Mouse (Mus musculus): ENCODE results near the gene Tmprss6. TPM values are rescaled to one million over a fixed set of nuclear protein-coding genes. Genes with fewer than 3 reads are reported as not detected.

Gene Tmprss6
- polyA plus RNA-seq, 1 experiment: 0.02 TPM

DNA sequence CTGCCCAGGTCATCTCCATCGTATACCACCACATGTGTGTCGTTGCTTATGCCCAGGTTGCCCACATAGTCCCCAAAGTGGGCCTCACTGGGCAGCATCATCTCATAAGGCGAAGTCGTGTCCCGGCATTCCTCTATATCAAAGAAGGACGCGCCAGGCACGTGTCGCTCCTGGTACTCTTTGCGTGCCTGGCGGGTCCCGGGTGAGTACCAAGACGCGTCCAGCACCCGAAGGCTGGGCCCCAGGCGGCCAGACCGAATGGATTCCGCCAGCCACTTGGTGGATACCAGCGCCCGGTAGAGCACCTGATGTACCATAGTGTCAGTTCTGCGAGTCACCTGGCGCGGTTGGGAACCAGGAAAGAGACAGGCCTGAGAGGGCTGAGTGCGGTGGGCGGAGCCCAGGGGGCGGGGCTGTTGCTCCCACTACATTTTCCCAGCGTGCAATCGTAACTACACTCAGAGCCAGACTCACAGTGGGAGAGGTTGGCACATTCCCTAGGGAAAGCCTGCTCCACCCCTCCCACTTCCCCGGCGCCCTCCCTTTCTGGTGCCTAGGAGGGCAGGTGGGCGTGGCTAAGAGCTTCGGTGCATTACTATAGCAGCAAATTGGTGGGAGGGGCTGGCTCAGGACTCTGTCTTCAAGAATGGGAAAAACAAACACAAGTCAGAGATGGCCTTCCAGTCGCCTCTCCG, 62.8 kb downstream of the Tmprss6 start, which contains the start of gene Tst:
Tst (minus strand) TSS at position 391 of the 695 bp plus-strand sequence.
- Histone ChIP-seq H3K9me3 (ENCODE audit: control insufficient read depth, low read length) (0 out of 2 replicates have a peak, but pooled peaks cover 4% of the 10 kb centered on the region), H3K36me3 (ENCODE audit: control insufficient read depth) (peaks cover 67% of the 10 kb centered on the region), H3K27me3 (ENCODE audit: control insufficient read depth) (peaks cover 14% of the 10 kb centered on the region), H3K4me3 (replicated peaks) (peak within 1 kb of the TSS; percentile 100), H3K4me1 (ENCODE audit: control insufficient read depth) (peaks cover 94% of the 10 kb centered on the region)
- no peak for TF ChIP-seq TAL1 (IDR thresholded peaks at IDR 0.05; ENCODE audit: low read length)
- no peak for TF ChIP-seq GATA1 (IDR thresholded peaks at IDR 0.05; ENCODE audit: low read length)

- H3K36me3 ChIP-seq (ENCODE audit: control insufficient read depth): peaks cover 66% of the 10 kb centered on the region
- peaks cover 91% of the 10 kb centered on the region for H3K4me1 ChIP-seq (ENCODE audit: control insufficient read depth)
- H3K27me3 ChIP-seq (ENCODE audit: control insufficient read depth): peaks cover 9% of the 10 kb centered on the region
- H3K4me3 ChIP-seq (replicated peaks): peak overlapping the region; percentile 100
- TF ChIP-seq GATA1 (IDR thresholded peaks at IDR 0.05; ENCODE audit: low read length): no peak
- no peak for TF ChIP-seq TAL1 (IDR thresholded peaks at IDR 0.05; ENCODE audit: low read length)
- H3K9me3 ChIP-seq (ENCODE audit: control insufficient read depth, low read length): 0 out of 2 replicates have a peak, but pooled peaks cover 2% of the 10 kb centered on the region
Observed at GRCm38 (mm10) chr15:78405098-78405497, 63.3 kb downstream of the Tmprss6 start.

- Histone ChIP-seq H3K4me3 (replicated peaks) (peak overlapping the region; percentile 100), H3K9me3 (ENCODE audit: control insufficient read depth, low read length) (no peaks in the 10 kb centered on the region), H3K36me3 (ENCODE audit: control insufficient read depth) (peaks cover 66% of the 10 kb centered on the region), H3K27me3 (ENCODE audit: control insufficient read depth) (no peaks in the 10 kb centered on the region), H3K4me1 (ENCODE audit: control insufficient read depth) (peaks cover 79% of the 10 kb centered on the region)
- TF ChIP-seq GATA1 (IDR thresholded peaks at IDR 0.05; ENCODE audit: low read length): no peak
- no peak for TF ChIP-seq TAL1 (IDR thresholded peaks at IDR 0.05; ENCODE audit: low read length)
Observed at GRCm38 (mm10) chr15:78403896-78404295, 64.5 kb downstream of the Tmprss6 start.

- Histone ChIP-seq H3K4me3 (replicated peaks) (peak overlapping the region; percentile 100), H3K27me3 (ENCODE audit: control insufficient read depth) (no peaks in the 10 kb centered on the region), H3K4me1 (ENCODE audit: control insufficient read depth) (peaks cover 73% of the 10 kb centered on the region), H3K36me3 (ENCODE audit: control insufficient read depth) (peaks cover 62% of the 10 kb centered on the region), H3K9me3 (ENCODE audit: control insufficient read depth, low read length) (no peaks in the 10 kb centered on the region)
- no peak for TF ChIP-seq TAL1 (IDR thresholded peaks at IDR 0.05; ENCODE audit: low read length)
- TF ChIP-seq GATA1 (IDR thresholded peaks at IDR 0.05; ENCODE audit: low read length): no peak
Observed at GRCm38 (mm10) chr15:78403301-78403741, 65.1 kb downstream of the Tmprss6 start.

DNA sequence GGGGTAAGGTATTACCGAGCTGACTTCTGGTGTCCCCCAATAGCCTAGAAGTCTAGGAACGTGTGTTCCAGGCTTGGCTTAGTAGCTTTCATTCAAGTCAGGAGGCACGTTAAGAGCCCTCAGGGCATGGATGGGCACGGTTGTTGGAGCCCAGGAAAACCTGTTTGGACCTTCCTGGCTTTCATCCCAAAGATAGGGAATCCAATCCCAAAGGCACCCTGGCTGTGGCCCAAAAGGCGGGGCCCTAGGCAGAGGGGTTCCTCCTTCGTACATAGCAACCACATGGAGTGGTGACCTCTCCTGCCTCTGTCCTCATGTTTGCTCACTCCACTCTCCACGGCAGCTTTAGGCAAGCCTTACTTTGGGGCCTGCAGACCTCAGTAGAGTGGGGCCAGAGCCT, 66.0 kb downstream of the Tmprss6 start:
- peaks cover 67% of the 10 kb centered on the region for H3K4me1 ChIP-seq (ENCODE audit: control insufficient read depth)
- no peaks in the 10 kb centered on the region for H3K27me3 ChIP-seq (ENCODE audit: control insufficient read depth)
- H3K4me3 ChIP-seq (replicated peaks): no peak overlapping the region
- no peak for TF ChIP-seq TAL1 (IDR thresholded peaks at IDR 0.05; ENCODE audit: low read length)
- TF ChIP-seq GATA1 (IDR thresholded peaks at IDR 0.05; ENCODE audit: low read length): no peak
- peaks cover 54% of the 10 kb centered on the region for H3K36me3 ChIP-seq (ENCODE audit: control insufficient read depth)
- H3K9me3 ChIP-seq (ENCODE audit: control insufficient read depth, low read length): no peaks in the 10 kb centered on the region

DNA sequence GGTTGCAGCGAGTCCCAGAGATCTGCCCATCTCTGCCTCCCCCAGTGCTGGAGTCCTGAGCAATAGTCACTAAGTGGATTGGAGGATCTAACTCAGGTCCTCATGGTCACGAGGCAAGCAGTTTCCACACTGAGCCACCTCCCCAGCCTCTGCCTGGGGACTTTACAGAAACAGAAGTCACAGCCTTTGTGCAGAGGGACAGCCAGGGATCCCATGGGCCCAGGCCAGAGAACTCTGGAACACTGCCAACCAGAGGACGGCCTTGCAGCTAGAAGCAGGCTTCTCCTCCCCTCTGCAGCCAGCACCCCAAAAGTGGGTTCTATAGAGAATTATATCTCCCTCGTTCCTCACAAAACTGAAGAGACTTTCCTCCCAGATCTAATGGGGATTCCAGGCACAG, 66.5 kb downstream of the Tmprss6 start:
- Histone ChIP-seq H3K9me3 (ENCODE audit: control insufficient read depth, low read length) (no peaks in the 10 kb centered on the region), H3K4me3 (replicated peaks) (no peak overlapping the region), H3K27me3 (ENCODE audit: control insufficient read depth) (no peaks in the 10 kb centered on the region), H3K4me1 (ENCODE audit: control insufficient read depth) (peaks cover 63% of the 10 kb centered on the region), H3K36me3 (ENCODE audit: control insufficient read depth) (peaks cover 52% of the 10 kb centered on the region)
- TF ChIP-seq TAL1 (IDR thresholded peaks at IDR 0.05; ENCODE audit: low read length): no peak
- no peak for TF ChIP-seq GATA1 (IDR thresholded peaks at IDR 0.05; ENCODE audit: low read length)

GRCm38 (mm10) chr15:78401345-78401744, 67.1 kb downstream of the Tmprss6 start:
- Histone ChIP-seq H3K4me1 (ENCODE audit: control insufficient read depth) (peaks cover 65% of the 10 kb centered on the region), H3K4me3 (replicated peaks) (no peak overlapping the region)
- no peak for TF ChIP-seq TAL1 (IDR thresholded peaks at IDR 0.05; ENCODE audit: low read length)
- no peak for TF ChIP-seq GATA1 (IDR thresholded peaks at IDR 0.05; ENCODE audit: low read length)

GRCm38 (mm10) chr15:78395478-78395962, 72.9 kb downstream of the Tmprss6 start, which contains the start of gene Tex33:
Gene Tex33, minus strand, starts transcription at chr15:78395912.
- peaks cover 11% of the 10 kb centered on the region for H3K4me1 ChIP-seq (ENCODE audit: control insufficient read depth)
- no peaks in the 10 kb centered on the region for H3K9me3 ChIP-seq (ENCODE audit: control insufficient read depth, low read length)
- peaks cover 17% of the 10 kb centered on the region for H3K36me3 ChIP-seq (ENCODE audit: control insufficient read depth)
- no peak within 1 kb of the TSS for H3K4me3 ChIP-seq (replicated peaks)
- TF ChIP-seq TAL1 (IDR thresholded peaks at IDR 0.05; ENCODE audit: low read length): no peak
- no peak for TF ChIP-seq GATA1 (IDR thresholded peaks at IDR 0.05; ENCODE audit: low read length)
- peaks cover 17% of the 10 kb centered on the region for H3K27me3 ChIP-seq (ENCODE audit: control insufficient read depth)

More at GRCm38 (mm10) chr15:78401345-78401744, 67.1 kb downstream of the Tmprss6 start:
- H3K9me3 ChIP-seq (ENCODE audit: control insufficient read depth, low read length): no peaks in the 10 kb centered on the region
- no peaks in the 10 kb centered on the region for H3K27me3 ChIP-seq (ENCODE audit: control insufficient read depth)
- H3K36me3 ChIP-seq (ENCODE audit: control insufficient read depth): peaks cover 52% of the 10 kb centered on the region

DNA sequence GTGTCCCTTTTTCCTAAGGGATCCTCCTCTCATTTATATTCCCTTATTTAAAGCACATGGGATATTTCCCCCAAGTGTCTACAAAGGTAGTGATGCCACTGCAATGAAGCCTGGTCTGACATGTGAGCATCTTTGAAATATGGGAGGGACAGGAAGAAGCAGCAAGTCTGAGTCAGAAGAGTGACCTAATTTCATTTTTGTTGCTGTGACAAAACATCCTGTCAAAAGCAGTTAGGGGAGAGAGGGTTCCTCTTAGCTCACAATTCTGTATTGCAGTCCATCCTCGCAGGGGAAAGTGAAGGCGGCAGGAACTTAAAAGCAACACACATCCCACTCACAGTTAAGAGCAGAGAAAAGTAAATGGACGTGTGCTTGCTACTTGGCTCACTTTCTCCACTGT, 77.6 kb downstream of the Tmprss6 start:
- no peak overlapping the region for H3K4me3 ChIP-seq (replicated peaks)
- TF ChIP-seq GATA1 (IDR thresholded peaks at IDR 0.05; ENCODE audit: low read length) (no peak), TAL1 (IDR thresholded peaks at IDR 0.05; ENCODE audit: low read length) (no peak)
- H3K27me3 ChIP-seq (ENCODE audit: control insufficient read depth): peaks cover 21% of the 10 kb centered on the region
- no peaks in the 10 kb centered on the region for H3K9me3 ChIP-seq (ENCODE audit: control insufficient read depth, low read length)
- no peaks in the 10 kb centered on the region for H3K36me3 ChIP-seq (ENCODE audit: control insufficient read depth)
- H3K4me1 ChIP-seq (ENCODE audit: control insufficient read depth): peaks cover 2% of the 10 kb centered on the region; the same call in 1 of the 2 replicates

Other genes with a start within 250 kb of the Tmprss6 start
- 2.5 and 4.8 TPM in 2 replicates for gene Ncf4, start 223.8 kb downstream of the Tmprss6 start, polyA plus RNA-seq (2012)
- gene Csf2rb2, start 162.9 kb downstream of the Tmprss6 start, polyA plus RNA-seq (2012): 0.19 and 0.28 TPM in 2 replicates
- gene Csf2rb, start 142.9 kb downstream of the Tmprss6 start, polyA plus RNA-seq (2012): 0.27 and 0.30 TPM in 2 replicates
- gene Tex33, start 72.7 kb downstream of the Tmprss6 start, polyA plus RNA-seq (2012): not detected in 2 replicates
- 3.8 and 3.9 TPM in 2 replicates for gene Tst, start 62.7 kb downstream of the Tmprss6 start, polyA plus RNA-seq (2012)
- 68.7 and 72.8 TPM in 2 replicates for gene Mpst, start 62.2 kb downstream of the Tmprss6 start, polyA plus RNA-seq (2012)
- gene Kctd17, start 40.1 kb downstream of the Tmprss6 start, polyA plus RNA-seq (2012): 0.07 and 0.10 TPM in 2 replicates
- gene Il2rb, start 26.6 kb upstream of the Tmprss6 start, polyA plus RNA-seq (2012): 0.01 TPM in 1 of 2 replicates, not detected in the other
- 0.02 TPM in 1 of 2 replicates, not detected in the other for gene C1qtnf6, start 62.8 kb upstream of the Tmprss6 start, polyA plus RNA-seq (2012)
- not detected in 2 replicates for gene Sstr3, start 76.1 kb upstream of the Tmprss6 start, polyA plus RNA-seq (2012)
- gene Rac2, start 104.1 kb upstream of the Tmprss6 start, polyA plus RNA-seq (2012): 12.7 and 13.9 TPM in 2 replicates
- gene Cyth4, start 128.4 kb upstream of the Tmprss6 start, polyA plus RNA-seq (2012): 0.08 and 0.17 TPM in 2 replicates